Mouse (Mus musculus) adipocyte (in vitro differentiated cells): ENCODE results near the gene Csnk2a2.

Experiments used
- DNase-seq: peaks from one replicate; pipeline ENCODE4 v3.0.0-alpha.2; 2016; ENCODE audit warnings: low spot score

The Csnk2a2 gene

GRCm38 (mm10) chr8:95490006-95490405, at the start of gene Csnk2a2:
Csnk2a2 (minus strand) TSS chr8:95490039.
- no peak for DNase-seq

GRCm38 (mm10) chr8:95539487-95539886, 49.6 kb upstream of the Csnk2a2 start:
- peak; percentile 24 for DNase-seq

GRCm38 (mm10) chr8:95533584-95534387, 43.9 kb upstream of the Csnk2a2 start, which contains the start of gene Ccdc113:
Ccdc113 (plus strand) TSS chr8:95534085.
- no peak for DNase-seq

GRCm38 (mm10) chr8:95532206-95532605, 42.4 kb upstream of the Csnk2a2 start:
- DNase-seq: no peak

GRCm38 (mm10) chr8:95528750-95529310, 39.0 kb upstream of the Csnk2a2 start:
- DNase-seq: no peak

GRCm38 (mm10) chr8:95528194-95528593, 38.4 kb upstream of the Csnk2a2 start:
- DNase-seq: no peak

- no peak for DNase-seq
Observed at GRCm38 (mm10) chr8:95523991-95524390, 34.2 kb upstream of the Csnk2a2 start.

GRCm38 (mm10) chr8:95516928-95517327, 27.1 kb upstream of the Csnk2a2 start:
- DNase-seq: no peak

GRCm38 (mm10) chr8:95513219-95513618, 23.4 kb upstream of the Csnk2a2 start:
- DNase-seq: peak; percentile 74

- no peak for DNase-seq
Observed at GRCm38 (mm10) chr8:95512257-95512656, 22.4 kb upstream of the Csnk2a2 start.

GRCm38 (mm10) chr8:95506245-95506644, 16.4 kb upstream of the Csnk2a2 start:
- no peak for DNase-seq

- no peak for DNase-seq
Observed at GRCm38 (mm10) chr8:95505606-95506005, 15.8 kb upstream of the Csnk2a2 start.

- no peak for DNase-seq
Observed at GRCm38 (mm10) chr8:95504835-95505234, 15.0 kb upstream of the Csnk2a2 start.

- no peak for DNase-seq
Observed at GRCm38 (mm10) chr8:95502431-95502830, 12.6 kb upstream of the Csnk2a2 start.

GRCm38 (mm10) chr8:95500436-95500835, 10.6 kb upstream of the Csnk2a2 start:
- no peak for DNase-seq

GRCm38 (mm10) chr8:95499266-95500064, 9.6 kb upstream of the Csnk2a2 start:
- no peak for DNase-seq

- no peak for DNase-seq
Observed at GRCm38 (mm10) chr8:95497821-95498220, 8.0 kb upstream of the Csnk2a2 start.

- no peak for DNase-seq
Observed at GRCm38 (mm10) chr8:95496420-95496819, 6.6 kb upstream of the Csnk2a2 start.

- DNase-seq: no peak
Observed at GRCm38 (mm10) chr8:95495444-95495843, 5.6 kb upstream of the Csnk2a2 start.

GRCm38 (mm10) chr8:95492057-95492456, 2.2 kb upstream of the Csnk2a2 start:
- DNase-seq: no peak

- peak; percentile 81 for DNase-seq
Observed at GRCm38 (mm10) chr8:95488698-95489332, 1.0 kb downstream of the Csnk2a2 start.
